Mouse (Mus musculus): ENCODE data around the gene Mamdc4.

DNA sequence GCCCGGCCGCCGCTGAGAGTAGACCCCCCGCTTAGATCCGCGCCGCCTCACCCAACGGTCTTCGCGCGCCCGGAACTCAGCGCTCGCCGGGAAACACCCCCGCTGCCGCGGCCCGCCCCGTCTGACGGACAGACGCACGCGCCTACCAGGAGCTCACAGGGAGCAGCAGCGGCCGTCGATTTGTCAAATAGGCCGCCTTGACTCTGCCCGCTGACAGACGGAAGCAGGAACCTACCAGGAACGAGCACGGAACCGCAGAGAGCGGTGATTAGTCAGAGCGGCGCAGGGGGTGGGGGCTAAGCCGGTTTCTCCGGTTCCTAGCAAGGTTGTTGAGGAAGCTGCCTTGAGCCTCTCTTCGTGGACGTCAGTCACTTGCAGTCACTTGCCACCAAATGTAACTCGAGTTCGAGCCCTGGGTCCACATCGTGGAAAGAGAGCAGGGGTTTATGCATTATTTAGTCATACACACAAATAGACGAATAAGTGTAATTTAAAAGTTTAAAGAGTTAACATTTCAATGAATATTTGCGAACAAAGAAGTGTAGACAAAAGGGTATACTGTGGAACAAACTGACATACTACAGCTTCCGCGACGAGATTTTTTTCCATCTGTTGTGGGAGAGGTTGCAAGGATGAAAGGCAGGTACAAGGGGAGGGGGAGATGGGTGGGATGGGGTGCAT lies 27.7 kb downstream of the Mamdc4 start, which contains the start of gene Traf2:
- peak; percentile 25 for TF ChIP-seq POLR2A (IDR thresholded peaks at IDR 0.05; ENCODE audit: low read depth, low read length)
- TF ChIP-seq CTCF (IDR thresholded peaks at IDR 0.05; ENCODE audit: extremely low read depth, insufficient read depth, insufficient read length, insufficient replicate concordance): no peak
